Mouse (Mus musculus) liver, embryonic 11.5 days (tissue): ENCODE results near the gene Anxa11. TPM values are rescaled to one million over a fixed set of nuclear protein-coding genes. Genes with fewer than 3 reads are reported as not detected.

Experiments used
- ATAC-seq: fragments of 200-750 bp; cut with Nextera tagmentation; replicated peaks from 2 replicates; pipeline ENCODE4 v1.8.0; 2017; ENCODE audit warnings: moderate number of reproducible peaks, mild to moderate bottlenecking, moderate TSS enrichment, moderate library complexity; ENCODE audit not compliant: low FRiP score
- DNase-seq: peaks from one replicate; pipeline ENCODE4 v3.0.0-alpha.2; 2017; ENCODE audit warnings: low spot score
- H3K27ac ChIP-seq: fragments of 300-500 bp; sonication (generic); 2 replicates; pipeline ENCODE4 v1.5.1; 2014; ENCODE audit warnings: mild to moderate bottlenecking, low read depth, low read length, control low read depth
- H3K27me3 ChIP-seq: fragments of 300-500 bp; sonication (generic); replicated peaks from 2 replicates; pipeline ENCODE4 v1.6.1; 2014; ENCODE audit warnings: low read length, mixed read lengths; ENCODE audit not compliant: control insufficient read depth, insufficient read depth
- H3K36me3 ChIP-seq: fragments of 300-500 bp; sonication (generic); 2 replicates; pipeline ENCODE4 v1.6.1; 2014; ENCODE audit warnings: mild to moderate bottlenecking, low read length, moderate library complexity, mixed read lengths; ENCODE audit not compliant: control insufficient read depth, insufficient read depth
- H3K4me1 ChIP-seq: fragments of 300-500 bp; sonication (generic); replicated peaks from 2 replicates; pipeline ENCODE4 v1.6.1; 2014; ENCODE audit warnings: low read length, mixed read lengths; ENCODE audit not compliant: control insufficient read depth, insufficient read depth
- H3K4me2 ChIP-seq: fragments of 300-500 bp; sonication (generic); 2 replicates; pipeline ENCODE4 v1.6.1; 2014; ENCODE audit warnings: mild to moderate bottlenecking, control low read depth, moderate library complexity
- H3K4me3 ChIP-seq: fragments of 300-500 bp; sonication (generic); 2 replicates; pipeline ENCODE4 v1.5.1; 2014; ENCODE audit warnings: low read depth, low read length, control low read depth
- H3K9ac ChIP-seq: fragments of 300-500 bp; sonication (generic); 2 replicates; pipeline ENCODE4 v1.6.1; 2014; ENCODE audit warnings: low read depth, low read length, control low read depth
- H3K9me3 ChIP-seq: fragments of 300-500 bp; sonication (generic); 2 replicates; pipeline ENCODE4 v1.6.1; 2016; ENCODE audit warnings: low read length, inconsistent platforms, mixed read lengths; ENCODE audit not compliant: control insufficient read depth
- WGBS: fragments of 180-500 bp; shearing (Covaris S2); extraction: QIAGEN DNeasy Blood & Tissue Kit; methylation state at CpG from one replicate; pipeline ENCODE4 v1.1.7; 2014; 5-methylcytosine and 5-hydroxymethylcytosine counted together
- polyA plus RNA-seq: library from polyadenylated mRNA; unstranded; fragments of >200 nt; fragmentation: Nextera tagmentation; extraction: Ambion mirVana; gene quantifications from 2 replicates; pipeline ENCODE4 v1.2.1, GENCODE M21; 2014

Anxa11 gene
- polyA plus RNA-seq, 1 experiment from 2014 or later: 13.1 TPM

- H3K4me2 ChIP-seq: no peak overlapping the region
- H3K4me1 ChIP-seq: peaks cover 25% of the 10 kb centered on the region
- H3K36me3 ChIP-seq: no peaks in the 10 kb centered on the region
- DNase-seq (no peak), ATAC-seq (peak; percentile 45; the same call in 1 of the 2 replicates)
- H3K9me3 ChIP-seq: no peaks in the 10 kb centered on the region
- no peak overlapping the region for H3K4me3 ChIP-seq
- 45% methylated on average over 8 of the region's 8 CpGs for WGBS
- H3K27ac ChIP-seq: no peak overlapping the region
- no peak overlapping the region for H3K9ac ChIP-seq
- no peaks in the 10 kb centered on the region for H3K27me3 ChIP-seq
These were observed 13.4 kb downstream of the Anxa11 start for GRCm38 (mm10) chr14:25855241-25855885.

GRCm38 (mm10) chr14:25857168-25857621, 15.2 kb downstream of the Anxa11 start:
- Histone ChIP-seq H3K4me1 (peaks cover 25% of the 10 kb centered on the region), H3K4me3 (no peak overlapping the region), H3K36me3 (no peaks in the 10 kb centered on the region), H3K4me2 (peak overlapping the region; percentile 33), H3K27ac (no peak overlapping the region), H3K27me3 (no peaks in the 10 kb centered on the region), H3K9me3 (no peaks in the 10 kb centered on the region), H3K9ac (no peak overlapping the region)
- ATAC-seq (peak; percentile 44), DNase-seq (no peak)
- WGBS: 20% methylated on average over 3 of the region's 3 CpGs

GRCm38 (mm10) chr14:25857940-25858339, 16.0 kb downstream of the Anxa11 start:
- ATAC-seq (no peak), DNase-seq (no peak)
- Histone ChIP-seq H3K4me3 (no peak overlapping the region), H3K27ac (no peak overlapping the region; the same call in 1 of the 2 replicates), H3K4me2 (peak overlapping the region; percentile 33; the same call in 1 of the 2 replicates), H3K9ac (no peak overlapping the region), H3K4me1 (peaks cover 25% of the 10 kb centered on the region), H3K27me3 (no peaks in the 10 kb centered on the region), H3K9me3 (no peaks in the 10 kb centered on the region), H3K36me3 (no peaks in the 10 kb centered on the region)
- WGBS: 52% methylated on average over 8 of the region's 8 CpGs

- H3K4me1 ChIP-seq: peaks cover 17% of the 10 kb centered on the region
These were observed 20.0 kb downstream of the Anxa11 start for GRCm38 (mm10) chr14:25861771-25862530.

GRCm38 (mm10) chr14:25863721-25864120, 21.8 kb downstream of the Anxa11 start:
- H3K9me3 ChIP-seq: no peaks in the 10 kb centered on the region
- DNase-seq (no peak), ATAC-seq (no peak)
- H3K27me3 ChIP-seq: no peaks in the 10 kb centered on the region
- WGBS: 84% methylated on average over 2 of the region's 2 CpGs
- H3K36me3 ChIP-seq: no peaks in the 10 kb centered on the region
- H3K27ac ChIP-seq: no peak overlapping the region
- no peak overlapping the region for H3K9ac ChIP-seq
- H3K4me1 ChIP-seq: peaks cover 4% of the 10 kb centered on the region
- no peak overlapping the region for H3K4me2 ChIP-seq
- H3K4me3 ChIP-seq: no peak overlapping the region

More at GRCm38 (mm10) chr14:25861771-25862530, 20.0 kb downstream of the Anxa11 start:
- DNase-seq: no peak
- H3K9ac ChIP-seq: no peak overlapping the region
- 0 out of 2 replicates have a peak overlapping the region, but pooled peaks have one; percentile 6 for H3K4me2 ChIP-seq
- no peak overlapping the region for H3K4me3 ChIP-seq
- H3K27ac ChIP-seq: no peak overlapping the region
- peak; percentile 78 for ATAC-seq
- H3K27me3 ChIP-seq: no peaks in the 10 kb centered on the region
- 59% methylated on average over 13 of the region's 13 CpGs for WGBS
- no peaks in the 10 kb centered on the region for H3K9me3 ChIP-seq
- H3K36me3 ChIP-seq: no peaks in the 10 kb centered on the region

GRCm38 (mm10) chr14:25865251-25865650, 23.3 kb downstream of the Anxa11 start:
- Histone ChIP-seq H3K4me2 (no peak overlapping the region), H3K4me1 (peaks cover 12% of the 10 kb centered on the region), H3K27me3 (no peaks in the 10 kb centered on the region), H3K36me3 (no peaks in the 10 kb centered on the region), H3K9ac (no peak overlapping the region), H3K27ac (no peak overlapping the region), H3K9me3 (no peaks in the 10 kb centered on the region), H3K4me3 (no peak overlapping the region)
- ATAC-seq (no peak), DNase-seq (no peak)
- WGBS: 73% methylated on average over 5 of the region's 5 CpGs

GRCm38 (mm10) chr14:25866384-25866783, 24.4 kb downstream of the Anxa11 start:
- Histone ChIP-seq H3K9ac (no peak overlapping the region), H3K36me3 (no peaks in the 10 kb centered on the region), H3K27me3 (no peaks in the 10 kb centered on the region), H3K4me2 (no peak overlapping the region), H3K4me3 (no peak overlapping the region), H3K9me3 (no peaks in the 10 kb centered on the region), H3K27ac (no peak overlapping the region), H3K4me1 (peaks cover 12% of the 10 kb centered on the region)
- no peak for DNase-seq
- WGBS: 94% methylated on average over 6 of the region's 6 CpGs
- ATAC-seq: no peak

GRCm38 (mm10) chr14:25866832-25867231, 24.9 kb downstream of the Anxa11 start:
- no peak overlapping the region for H3K9ac ChIP-seq

More at GRCm38 (mm10) chr14:25866832-25867231, 24.9 kb downstream of the Anxa11 start:
- Histone ChIP-seq H3K27me3 (no peaks in the 10 kb centered on the region), H3K9me3 (no peaks in the 10 kb centered on the region), H3K27ac (no peak overlapping the region), H3K4me3 (no peak overlapping the region), H3K36me3 (no peaks in the 10 kb centered on the region), H3K4me2 (no peak overlapping the region), H3K4me1 (peaks cover 12% of the 10 kb centered on the region)
- DNase-seq: no peak
- 76% methylated on average over 11 of the region's 11 CpGs for WGBS
- no peak for ATAC-seq
